Mouse (Mus musculus) embryonic stem cell, embryonic (primary cell): ENCODE results near the gene Slc5a1.

Source experiments
- CTCF ChIA-PET, 4 experiments: fragments of 300-600 bp in 2 of 4; fragments of 350-600 bp in 2 of 4; sonication (Branson Sonifier 250); formaldehyde crosslinking; loops; one replicate each; lab custom pipeline; 2022; ENCODE audit warnings: inconsistent platforms in 2 of 4; lab: Charles Lee
- POLR2A ChIA-PET, 4 experiments: fragments of 300-600 bp in 2 of 4; fragments of 350-600 bp in 2 of 4; sonication (Branson Sonifier 250); formaldehyde crosslinking; loops; one replicate each; lab custom pipeline; 2022; ENCODE audit warnings: antibody characterized with exemption in 4 of 4, inconsistent platforms in 1 of 4; lab: Charles Lee

The Slc5a1 gene

DNA sequence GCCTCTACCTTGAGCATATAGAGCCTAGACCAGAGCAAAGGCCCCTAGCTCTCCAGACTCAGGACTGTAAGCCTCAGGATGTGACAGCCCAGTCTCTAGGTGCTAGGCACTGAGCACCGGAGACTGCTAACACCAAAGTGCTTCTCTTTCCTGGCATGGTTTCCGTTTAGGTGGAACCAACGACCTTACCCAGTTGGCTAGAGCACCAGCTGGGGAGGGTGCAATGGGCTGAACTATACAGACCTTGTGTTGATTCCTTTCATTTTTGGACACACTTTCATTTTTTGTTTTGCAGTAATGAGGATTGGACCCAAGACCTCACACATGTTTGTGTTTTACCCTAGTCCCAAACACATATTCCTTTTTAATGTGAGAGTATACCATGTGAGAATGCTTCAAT lies 106.5 kb downstream of the Slc5a1 start:
- POLR2A ChIA-PET: no interaction called here
- CTCF ChIA-PET: no interaction called here

DNA sequence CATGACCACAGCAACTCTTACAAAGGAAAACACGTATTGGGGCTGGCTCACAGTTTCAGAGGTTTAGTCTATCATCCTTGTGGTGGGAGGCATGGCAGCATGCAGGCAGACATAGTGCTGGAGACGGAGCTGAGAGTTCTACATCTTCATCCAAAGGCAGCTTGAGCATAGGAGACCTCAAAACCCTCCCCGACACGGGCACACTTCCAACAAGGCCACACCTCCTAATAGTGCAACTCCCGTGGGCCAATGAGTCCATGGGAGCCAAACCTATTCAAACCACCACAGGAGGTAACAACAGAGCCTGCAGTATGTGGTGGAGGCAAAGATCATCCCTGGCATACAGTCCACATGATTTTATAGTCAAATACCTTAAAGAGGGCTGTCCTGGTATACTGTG lies 107.2 kb downstream of the Slc5a1 start:
- POLR2A ChIA-PET: no interaction called here
- CTCF ChIA-PET: no interaction called here
